Mouse (Mus musculus): Measurements from ENCODE around the gene Naga. TPM values are rescaled to one million over a fixed set of nuclear protein-coding genes. Genes with fewer than 3 reads are reported as not detected.

The Naga gene
- polyA plus RNA-seq (2012; rRNA removed; ENCODE audit: low replicate concordance) = 160 and 212 TPM in 2 replicates

GRCm38 (mm10) chr15:82338593-82339112, at the start of gene Naga, which contains the start of the genes Pheta2 and Smdt1:
TSS of gene Naga (minus strand) at chr15:82338925.
TSS of gene Pheta2 (plus strand) at chr15:82338942.
TSS of gene Smdt1 (plus strand) at chr15:82338959.

GRCm38 (mm10) chr15:82379871-82380713, 41.4 kb upstream of the Naga start, which contains the start of gene Cyp2d22:
TSS of gene Cyp2d22 (minus strand) at chr15:82380260.

GRCm38 (mm10) chr15:82354126-82354945, 15.6 kb upstream of the Naga start, which contains the start of gene Ndufa6:
TSS of gene Ndufa6 (minus strand) at chr15:82354322.

GRCm38 (mm10) chr15:82298764-82299561, 39.8 kb downstream of the Naga start, which contains the start of gene Wbp2nl:
TSS of gene Wbp2nl (plus strand) at chr15:82298954.

Other genes with a start within 250 kb of the Naga start
- gene Ccdc134, start 211.0 kb downstream of the Naga start, polyA plus RNA-seq (2012; rRNA removed; ENCODE audit: low replicate concordance) = 10.5 and 12.5 TPM in 2 replicates
- 145 and 311 TPM in 2 replicates for gene Srebf2, start 191.7 kb downstream of the Naga start, polyA plus RNA-seq (2012; rRNA removed; ENCODE audit: low replicate concordance)
- 1.4 and 7.0 TPM in 2 replicates for gene Shisa8, start 126.1 kb downstream of the Naga start, polyA plus RNA-seq (2012; rRNA removed; ENCODE audit: low replicate concordance)
- gene Tnfrsf13c, start 114.6 kb downstream of the Naga start, polyA plus RNA-seq (2012; rRNA removed; ENCODE audit: low replicate concordance) = 23.3 and 82.5 TPM in 2 replicates
- gene Cenpm, start 94.2 kb downstream of the Naga start, polyA plus RNA-seq (2012; rRNA removed; ENCODE audit: low replicate concordance) = 3.3 and 9.3 TPM in 2 replicates
- gene 1500009C09Rik, start 86.5 kb downstream of the Naga start, polyA plus RNA-seq (2012; rRNA removed; ENCODE audit: low replicate concordance) = 0.16 TPM in 1 of 2 replicates, not detected in the other
- gene Sept3, start 64.0 kb downstream of the Naga start, polyA plus RNA-seq (2012; rRNA removed; ENCODE audit: low replicate concordance) = 2.9 and 3.2 TPM in 2 replicates
- not detected in 2 replicates for gene Wbp2nl, start 40.0 kb downstream of the Naga start, polyA plus RNA-seq (2012; rRNA removed; ENCODE audit: low replicate concordance)
- gene Pheta2, start within 50 bp of the Naga start, polyA plus RNA-seq (2012; rRNA removed; ENCODE audit: low replicate concordance) = 2.2 and 3.2 TPM in 2 replicates
- gene Smdt1, start within 50 bp of the Naga start, polyA plus RNA-seq (2012; rRNA removed; ENCODE audit: low replicate concordance) = 158 and 195 TPM in 2 replicates
- 232 and 241 TPM in 2 replicates for gene Ndufa6, start 15.4 kb upstream of the Naga start, polyA plus RNA-seq (2012; rRNA removed; ENCODE audit: low replicate concordance)
- gene Cyp2d22, start 41.3 kb upstream of the Naga start, polyA plus RNA-seq (2012; rRNA removed; ENCODE audit: low replicate concordance) = 48.6 and 64.4 TPM in 2 replicates
- gene Cyp2d11, start 55.1 kb upstream of the Naga start, polyA plus RNA-seq (2012; rRNA removed; ENCODE audit: low replicate concordance) = not detected in 2 replicates
- 7.2 TPM in 1 of 2 replicates, not detected in the other for gene Cyp2d10, start 68.3 kb upstream of the Naga start, polyA plus RNA-seq (2012; rRNA removed; ENCODE audit: low replicate concordance)
- gene Cyp2d9, start 94.5 kb upstream of the Naga start, polyA plus RNA-seq (2012; rRNA removed; ENCODE audit: low replicate concordance) = 10.0 TPM in 1 of 2 replicates, not detected in the other
- gene Cyp2d12, start 216.1 kb upstream of the Naga start, polyA plus RNA-seq (2012; rRNA removed; ENCODE audit: low replicate concordance) = not detected in 2 replicates